Mouse (Mus musculus) heart, postnatal 14 days (tissue): ENCODE measurements around the gene Eps8l3. TPM values are rescaled to one million over a fixed set of nuclear protein-coding genes. Genes with fewer than 3 reads are reported as not detected.
A peak's percentile ranks its signal among the peaks of the same experiment; 100 is the strongest.

ENCODE experiments used
- DNase-seq, 2 experiments: peaks; one replicate each; pipeline ENCODE4 v3.0.0; 2021 to 2022
- intact Hi-C: fragments of 180-260 bp; cut with DNase I; formaldehyde crosslinking; loops from one replicate; pipeline ENCODE4 v1.15.1; 2025
- long read RNA-seq, 2 experiments: library from polyadenylated mRNA; stranded (forward); transcript quantifications; one replicate each; pipeline ENCODE4 v2.0.0; 2021
- total RNA-seq, 2 experiments: library from RNA; stranded (reverse); gene quantifications; 2 replicates each; pipeline ENCODE4 v1.2.3; 2021

The Eps8l3 gene
- not detected for total RNA-seq
- long read RNA-seq, experiment 1, result 0 reads
- long read RNA-seq, experiment 2, result 0 reads

- intact Hi-C loops, result no loop called here
- no peak for DNase-seq
Observed at GRCm38 (mm10) chr3:107877005-107877404, at the start of gene Eps8l3. Gene Eps8l3, plus strand, starts transcription at chr3:107877229.

GRCm38 (mm10) chr3:107827873-107828405 is 49.1 kb upstream of the Eps8l3 start:
- no peak for DNase-seq
- intact Hi-C loops, result loop anchor here (2.0 kb wide), 1 partner anchor 63 kb away; no protein-coding TSS in a partner anchor

- DNase-seq, result no peak
- intact Hi-C loops, result no loop called here
Observed at GRCm38 (mm10) chr3:107828518-107828917, 48.5 kb upstream of the Eps8l3 start.

- no peak for DNase-seq
- intact Hi-C loops, result no loop called here
Observed at GRCm38 (mm10) chr3:107828997-107829396, 48.0 kb upstream of the Eps8l3 start.

GRCm38 (mm10) chr3:107829625-107830024 is 47.4 kb upstream of the Eps8l3 start:
- intact Hi-C loops, result no loop called here
- DNase-seq, result peak; percentile 66

GRCm38 (mm10) chr3:107831875-107832554 is 45.0 kb upstream of the Eps8l3 start:
- intact Hi-C loops, result no loop called here
- DNase-seq, result peak in 1 of 2 experiments; percentile 45

- intact Hi-C loops, result no loop called here
- DNase-seq, result no peak
Observed at GRCm38 (mm10) chr3:107832645-107833044, 44.4 kb upstream of the Eps8l3 start.

GRCm38 (mm10) chr3:107833370-107833769 is 43.7 kb upstream of the Eps8l3 start:
- DNase-seq, result no peak
- intact Hi-C loops, result no loop called here

GRCm38 (mm10) chr3:107833872-107834341 is 43.1 kb upstream of the Eps8l3 start:
- intact Hi-C loops, result no loop called here
- DNase-seq, result no peak

GRCm38 (mm10) chr3:107835301-107835700 is 41.7 kb upstream of the Eps8l3 start:
- DNase-seq, result no peak
- intact Hi-C loops, result no loop called here

- DNase-seq, result no peak
- intact Hi-C loops, result no loop called here
Observed at GRCm38 (mm10) chr3:107839855-107840254, 37.2 kb upstream of the Eps8l3 start.

GRCm38 (mm10) chr3:107840855-107841254 is 36.2 kb upstream of the Eps8l3 start:
- intact Hi-C loops, result no loop called here
- no peak for DNase-seq

- DNase-seq, result peak; percentile 74 to 76
Observed at GRCm38 (mm10) chr3:107841370-107841769, 35.7 kb upstream of the Eps8l3 start.

GRCm38 (mm10) chr3:107843406-107843805 is 33.6 kb upstream of the Eps8l3 start:
- DNase-seq, result no peak
- intact Hi-C loops, result no loop called here

More at GRCm38 (mm10) chr3:107841370-107841769, 35.7 kb upstream of the Eps8l3 start:
- intact Hi-C loops, result no loop called here

GRCm38 (mm10) chr3:107844001-107844400 is 33.0 kb upstream of the Eps8l3 start:
- DNase-seq, result peak in 1 of 2 experiments; percentile 57
- intact Hi-C loops, result no loop called here

- DNase-seq, result no peak
- intact Hi-C loops, result no loop called here
Observed at GRCm38 (mm10) chr3:107844499-107844898, 32.5 kb upstream of the Eps8l3 start.

- intact Hi-C loops, result no loop called here
Observed at GRCm38 (mm10) chr3:107846175-107846574, 30.9 kb upstream of the Eps8l3 start.

GRCm38 (mm10) chr3:107846835-107847234 is 30.2 kb upstream of the Eps8l3 start:
- intact Hi-C loops, result no loop called here
- no peak for DNase-seq

More at GRCm38 (mm10) chr3:107846175-107846574, 30.9 kb upstream of the Eps8l3 start:
- DNase-seq, result no peak

- no peak for DNase-seq
- intact Hi-C loops, result no loop called here
Observed at GRCm38 (mm10) chr3:107848126-107848525, 28.9 kb upstream of the Eps8l3 start.

GRCm38 (mm10) chr3:107849000-107849692 is 27.9 kb upstream of the Eps8l3 start:
- intact Hi-C loops, result no loop called here
- DNase-seq, result no peak

GRCm38 (mm10) chr3:107849693-107850031 is 27.4 kb upstream of the Eps8l3 start:
- DNase-seq, result no peak
- intact Hi-C loops, result no loop called here
